Mouse (Mus musculus) embryonic facial prominence, embryonic 11.5 days (tissue): ENCODE data around the gene Rflnb. TPM values are rescaled to one million over a fixed set of nuclear protein-coding genes. Genes with fewer than 3 reads are reported as not detected.

Source experiments
- polyA plus RNA-seq: library from polyadenylated mRNA; unstranded; fragments of >200 nt; fragmentation: Nextera tagmentation; extraction: Ambion mirVana; gene quantifications from 2 replicates; pipeline ENCODE4 v1.2.1, GENCODE M21; 2014

Rflnb gene
- polyA plus RNA-seq, 1 experiment from 2014 or later = 34.7 TPM

Other genes starting within 250 kb of the Rflnb start
- gene Doc2b, start 231.7 kb downstream of the Rflnb start, polyA plus RNA-seq = 0.46 and 0.74 TPM in 2 replicates
- gene Rph3al, start 89.4 kb downstream of the Rflnb start, polyA plus RNA-seq = 2.7 and 3.6 TPM in 2 replicates
- 0.47 and 0.77 TPM in 2 replicates for gene 1700016K19Rik, start 27.9 kb downstream of the Rflnb start, polyA plus RNA-seq
- 41.1 and 41.7 TPM in 2 replicates for gene Vps53, start 151.9 kb upstream of the Rflnb start, polyA plus RNA-seq
- gene Fam57a, start 151.9 kb upstream of the Rflnb start, polyA plus RNA-seq = 31.0 and 34.3 TPM in 2 replicates
- 0.39 and 1.2 TPM in 2 replicates for gene Dbil5, start 189.8 kb upstream of the Rflnb start, polyA plus RNA-seq
- 54.7 and 55.6 TPM in 2 replicates for gene Gemin4, start 189.9 kb upstream of the Rflnb start, polyA plus RNA-seq
- gene Mrm3, start 215.9 kb upstream of the Rflnb start, polyA plus RNA-seq = 22.4 and 25.1 TPM in 2 replicates
- gene Glod4, start 215.9 kb upstream of the Rflnb start, polyA plus RNA-seq = 152 and 158 TPM in 2 replicates